Mouse (Mus musculus) stomach, postnatal 0 days (tissue): ENCODE measurements around the gene Prkca.

ENCODE experiments used
- CTCF ChIP-seq: IDR thresholded peaks from 2 replicates; pipeline ENCODE4 v1.5.1; 2016; ENCODE audit warnings: antibody characterized with exemption, low read depth, mild to moderate bottlenecking, moderate library complexity
- EP300 ChIP-seq: optimal IDR thresholded peaks from 2 replicates; pipeline ENCODE3; 2016; ENCODE audit warnings: antibody characterized with exemption

- TF ChIP-seq CTCF (no peak), EP300 (no peak)
Measured at GRCm38 (mm10) chr11:108198592-108198991, 145.1 kb downstream of the Prkca start.
